Mouse (Mus musculus) liver, embryonic 15.5 days (tissue): ENCODE measurements at regions not wholly inside any gene's neighbourhood (a gene's known extent, or its start where the extent isn't known, plus 50 kb on each side); places are given as distances from the start of the nearest gene placed in this dataset.

ENCODE experiments used
- ATAC-seq: fragments of 200-750 bp; cut with Nextera tagmentation; 2 replicates; pipeline ENCODE4 v1.8.0; 2017; ENCODE audit warnings: moderate number of reproducible peaks, mild to moderate bottlenecking, moderate library complexity; ENCODE audit not compliant: insufficient read depth
- H3K27ac ChIP-seq: fragments of 300-500 bp; sonication (generic); replicated peaks from 2 replicates; pipeline ENCODE4 v1.5.1; 2015; ENCODE audit warnings: mild to moderate bottlenecking, inconsistent platforms
- H3K27me3 ChIP-seq: fragments of 300-500 bp; sonication (generic); 2 replicates; pipeline ENCODE4 v1.6.1; 2015; ENCODE audit warnings: mild to moderate bottlenecking, inconsistent platforms
- H3K36me3 ChIP-seq: fragments of 300-500 bp; sonication (generic); replicated peaks from 2 replicates; pipeline ENCODE4 v1.6.1; 2015; ENCODE audit warnings: moderate library complexity, mild to moderate bottlenecking, inconsistent platforms
- H3K4me1 ChIP-seq: fragments of 300-500 bp; sonication (generic); replicated peaks from 2 replicates; pipeline ENCODE4 v1.6.1; 2015; ENCODE audit warnings: inconsistent platforms
- H3K4me2 ChIP-seq: fragments of 300-500 bp; sonication (generic); 2 replicates; pipeline ENCODE4 v1.6.1; 2015; ENCODE audit warnings: moderate library complexity, mild to moderate bottlenecking, inconsistent platforms
- H3K4me3 ChIP-seq: fragments of 300-500 bp; sonication (generic); replicated peaks from 2 replicates; pipeline ENCODE4 v1.5.1; 2015; ENCODE audit warnings: mild to moderate bottlenecking, inconsistent platforms
- H3K9ac ChIP-seq: fragments of 300-500 bp; sonication (generic); 2 replicates; pipeline ENCODE4 v1.6.1; 2015; ENCODE audit warnings: moderate library complexity, mild to moderate bottlenecking, inconsistent platforms
- H3K9me3 ChIP-seq: fragments of 300-500 bp; sonication (generic); replicated peaks from 2 replicates; pipeline ENCODE4 v1.6.1; 2016; ENCODE audit warnings: inconsistent platforms
- WGBS: fragments of 180-500 bp; shearing (Covaris S2); methylation state at CpG from one replicate; pipeline ENCODE4 v1.1.7; 2015; ENCODE audit warnings: mixed read lengths; ENCODE audit not compliant: insufficient replicate concordance; 5-methylcytosine and 5-hydroxymethylcytosine counted together

DNA sequence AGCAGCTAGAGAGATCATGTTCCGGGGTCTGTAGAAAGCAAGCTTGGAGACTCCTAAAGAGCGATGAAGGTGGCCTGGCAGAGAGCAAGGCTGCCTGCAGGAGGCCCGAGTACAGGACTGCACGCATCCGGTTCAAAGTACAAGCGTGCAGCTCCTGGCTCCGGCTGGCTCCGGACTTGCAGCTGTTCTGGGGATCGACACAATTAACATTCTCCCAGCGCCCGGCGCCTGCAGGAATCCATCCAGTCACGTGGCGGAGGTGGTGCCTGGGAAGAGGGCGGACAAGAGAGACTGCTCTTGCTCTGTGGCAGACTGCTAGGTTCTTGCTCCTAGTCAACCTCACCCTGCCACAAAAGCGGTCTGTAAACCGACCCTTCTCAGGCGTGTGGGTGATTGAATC lies 86.9 kb downstream of the Bdh1 start:
- Histone ChIP-seq H3K27ac (0 out of 2 replicates have a peak overlapping the region, but pooled peaks have one; percentile 19), H3K36me3 (no peaks in the 10 kb centered on the region), H3K9ac (no peak overlapping the region), H3K27me3 (peaks cover 3% of the 10 kb centered on the region; the same call in 1 of the 2 replicates), H3K4me3 (no peak overlapping the region), H3K9me3 (no peaks in the 10 kb centered on the region), H3K4me1 (peaks cover 33% of the 10 kb centered on the region), H3K4me2 (peak overlapping the region; percentile 48)
- ATAC-seq = peak; percentile 51
- WGBS = 13% methylated on average over 18 of the region's 18 CpGs

GRCm38 (mm10) chr16:31510097-31510496 lies 88.0 kb downstream of the Bdh1 start:
- Histone ChIP-seq H3K27me3 (0 out of 2 replicates have a peak, but pooled peaks cover 3% of the 10 kb centered on the region), H3K9ac (no peak overlapping the region), H3K4me3 (no peak overlapping the region), H3K36me3 (no peaks in the 10 kb centered on the region), H3K4me1 (peaks cover 33% of the 10 kb centered on the region), H3K9me3 (no peaks in the 10 kb centered on the region), H3K4me2 (no peak overlapping the region), H3K27ac (no peak overlapping the region)
- ATAC-seq = no peak
- 67% methylated on average over 8 of the region's 8 CpGs for WGBS

GRCm38 (mm10) chr16:31518816-31519215 lies 96.7 kb downstream of the Bdh1 start:
- WGBS = 68% methylated on average over 3 of the region's 3 CpGs
- ATAC-seq = no peak
- H3K4me2 ChIP-seq = no peak overlapping the region
- H3K36me3 ChIP-seq = no peaks in the 10 kb centered on the region
- no peaks in the 10 kb centered on the region for H3K4me1 ChIP-seq
- no peak overlapping the region for H3K9ac ChIP-seq
- no peaks in the 10 kb centered on the region for H3K27me3 ChIP-seq
- no peak overlapping the region for H3K4me3 ChIP-seq
- H3K9me3 ChIP-seq = no peaks in the 10 kb centered on the region
- no peak overlapping the region for H3K27ac ChIP-seq

GRCm38 (mm10) chr16:31520081-31520480 lies 98.0 kb downstream of the Bdh1 start:
- no peaks in the 10 kb centered on the region for H3K36me3 ChIP-seq
- WGBS = 61% methylated on average over 9 of the region's 9 CpGs
- no peak overlapping the region for H3K9ac ChIP-seq
- no peak overlapping the region for H3K4me3 ChIP-seq
- no peaks in the 10 kb centered on the region for H3K4me1 ChIP-seq
- no peak overlapping the region for H3K4me2 ChIP-seq
- H3K9me3 ChIP-seq = no peaks in the 10 kb centered on the region
- no peak overlapping the region for H3K27ac ChIP-seq
- no peaks in the 10 kb centered on the region for H3K27me3 ChIP-seq
- no peak for ATAC-seq

DNA sequence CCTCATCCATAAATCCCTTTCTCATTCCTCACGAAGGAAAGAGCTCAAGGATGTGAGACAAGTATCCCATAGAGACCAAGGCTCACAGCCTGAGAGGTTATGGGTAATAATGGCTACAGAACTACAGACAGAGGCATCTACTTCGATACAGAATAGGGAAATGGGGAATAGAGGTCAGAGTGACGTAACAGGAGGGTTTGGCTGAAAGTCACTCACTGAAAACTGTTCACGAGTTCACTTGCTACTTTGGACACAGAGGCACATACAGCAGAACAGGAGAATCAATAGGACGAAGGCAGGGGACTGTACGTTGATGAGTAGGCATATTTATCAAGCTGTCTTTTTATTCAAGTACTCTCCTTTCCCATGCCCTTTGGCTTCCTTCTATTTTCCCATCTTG lies 99.7 kb downstream of the Bdh1 start:
- no peak for ATAC-seq
- H3K9me3 ChIP-seq = no peaks in the 10 kb centered on the region
- 0 out of 2 replicates have a peak, but pooled peaks cover 6% of the 10 kb centered on the region for H3K27me3 ChIP-seq
- H3K27ac ChIP-seq = no peak overlapping the region
- no peaks in the 10 kb centered on the region for H3K36me3 ChIP-seq
- no peak overlapping the region for H3K4me3 ChIP-seq
- H3K9ac ChIP-seq = no peak overlapping the region
- no peaks in the 10 kb centered on the region for H3K4me1 ChIP-seq
- H3K4me2 ChIP-seq = no peak overlapping the region
- WGBS = 45% methylated on average over 6 of the region's 6 CpGs

DNA sequence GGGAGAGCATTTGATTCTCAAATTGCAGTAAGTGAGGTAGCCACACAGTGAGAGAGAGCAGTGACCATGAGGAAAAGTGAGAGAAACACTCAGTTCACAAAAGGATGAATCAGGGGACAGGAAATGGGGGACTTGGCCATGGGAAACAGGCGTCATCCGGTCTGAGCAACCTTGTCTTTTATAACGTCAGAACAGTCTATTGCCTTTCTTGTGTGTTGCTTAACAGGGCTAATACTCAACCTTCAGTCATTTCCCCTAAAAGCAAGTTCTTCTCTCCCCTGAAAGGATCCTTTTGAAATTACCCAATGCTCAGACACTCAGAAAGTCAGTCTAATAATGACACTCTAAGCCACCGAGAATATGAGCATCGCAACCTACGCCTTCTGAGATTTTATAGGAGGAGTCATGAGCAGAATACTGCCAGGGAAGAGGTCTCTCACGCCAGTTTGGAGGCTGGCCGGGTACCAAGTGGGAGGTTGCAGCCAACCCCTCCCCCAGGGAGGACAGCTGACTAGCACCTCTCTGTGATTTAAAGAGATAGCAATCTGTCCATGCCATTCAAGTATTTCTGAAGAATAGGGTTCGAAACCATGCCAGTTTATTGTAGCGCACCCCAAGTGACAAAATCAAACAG lies 104.7 kb downstream of the Bdh1 start:
- ATAC-seq = no peak
- no peak overlapping the region for H3K27ac ChIP-seq
- peaks cover 31% of the 10 kb centered on the region for H3K27me3 ChIP-seq
- WGBS = 54% methylated on average over 10 of the region's 10 CpGs
- H3K4me3 ChIP-seq = no peak overlapping the region
- no peaks in the 10 kb centered on the region; the same call in 1 of the 2 replicates for H3K4me1 ChIP-seq
- H3K36me3 ChIP-seq = no peaks in the 10 kb centered on the region
- H3K9ac ChIP-seq = no peak overlapping the region
- no peak overlapping the region for H3K4me2 ChIP-seq
- no peaks in the 10 kb centered on the region for H3K9me3 ChIP-seq

GRCm38 (mm10) chr16:31528596-31529283 lies 106.7 kb downstream of the Bdh1 start:
- H3K27me3 ChIP-seq = peaks cover 31% of the 10 kb centered on the region
- peaks cover 19% of the 10 kb centered on the region for H3K4me1 ChIP-seq
- no peaks in the 10 kb centered on the region for H3K36me3 ChIP-seq
- 48% methylated on average over 11 of the region's 11 CpGs for WGBS
- no peak overlapping the region for H3K27ac ChIP-seq
- H3K9me3 ChIP-seq = no peaks in the 10 kb centered on the region
- no peak overlapping the region for H3K4me3 ChIP-seq
- no peak overlapping the region for H3K4me2 ChIP-seq
- ATAC-seq = no peak
- no peak overlapping the region for H3K9ac ChIP-seq

DNA sequence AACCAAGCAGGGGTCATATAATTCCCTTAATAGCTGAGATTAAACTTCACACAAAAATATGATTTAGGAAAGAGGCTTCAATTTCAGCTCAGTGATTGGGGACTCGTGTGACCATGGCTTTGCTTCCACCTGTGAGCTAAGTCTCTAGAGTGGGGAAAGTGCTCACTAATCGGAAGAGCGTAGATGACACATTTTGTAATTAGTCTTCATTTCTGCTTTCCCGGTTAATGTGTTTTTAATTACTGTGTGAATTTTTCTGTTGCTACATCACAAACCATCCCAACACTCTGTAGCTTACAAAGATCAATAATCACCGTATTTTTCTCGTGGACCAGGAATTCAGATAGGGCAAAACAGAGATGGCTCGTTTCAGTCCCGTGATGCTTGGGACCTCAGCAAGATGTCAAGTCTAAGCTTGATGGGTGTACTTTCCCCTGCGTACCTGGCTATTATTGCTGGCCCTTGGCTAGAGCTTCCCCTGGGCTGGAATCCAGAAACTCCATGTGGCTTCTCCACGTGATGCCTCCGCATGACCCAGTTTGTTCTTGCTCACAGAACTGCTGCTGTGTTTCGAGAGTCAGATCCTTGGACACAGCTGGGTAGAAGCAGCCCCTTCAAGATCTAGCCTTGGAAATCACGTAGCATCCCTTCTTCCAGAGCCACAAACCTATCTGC lies 107.3 kb downstream of the Bdh1 start:
- no peak overlapping the region for H3K27ac ChIP-seq
- no peak for ATAC-seq
- no peak overlapping the region for H3K4me2 ChIP-seq
- 73% methylated on average over 13 of the region's 13 CpGs for WGBS
- no peaks in the 10 kb centered on the region for H3K9me3 ChIP-seq
- no peak overlapping the region for H3K9ac ChIP-seq
- H3K4me3 ChIP-seq = no peak overlapping the region
- peaks cover 31% of the 10 kb centered on the region for H3K27me3 ChIP-seq
- H3K36me3 ChIP-seq = no peaks in the 10 kb centered on the region
- H3K4me1 ChIP-seq = peaks cover 25% of the 10 kb centered on the region

DNA sequence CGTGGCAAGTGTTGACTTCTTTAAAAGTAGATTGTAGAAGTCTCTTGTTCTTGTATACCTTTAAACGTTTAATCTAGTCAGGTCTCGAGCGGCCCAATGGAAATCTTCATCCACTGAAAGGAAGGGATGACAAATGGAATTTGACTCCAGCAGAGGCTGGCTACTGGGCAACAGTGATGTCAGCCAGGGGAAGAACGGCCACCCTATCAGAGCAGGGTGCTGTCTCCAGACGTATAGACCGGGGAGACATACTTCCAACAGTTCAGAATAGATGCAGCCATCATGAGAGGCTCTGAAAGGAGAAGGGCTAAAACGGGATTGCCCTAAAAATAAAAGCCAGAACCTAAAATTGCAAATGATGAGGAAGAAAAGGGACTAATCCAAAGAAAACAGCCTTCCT lies 108.0 kb downstream of the Bdh1 start:
- no peak overlapping the region for H3K4me2 ChIP-seq
- H3K27ac ChIP-seq = no peak overlapping the region
- no peak overlapping the region for H3K4me3 ChIP-seq
- no peak overlapping the region for H3K9ac ChIP-seq
- peaks cover 31% of the 10 kb centered on the region for H3K27me3 ChIP-seq
- no peaks in the 10 kb centered on the region for H3K9me3 ChIP-seq
- no peak for ATAC-seq
- H3K36me3 ChIP-seq = no peaks in the 10 kb centered on the region
- peaks cover 32% of the 10 kb centered on the region for H3K4me1 ChIP-seq
- WGBS = 74% methylated on average over 8 of the region's 8 CpGs

DNA sequence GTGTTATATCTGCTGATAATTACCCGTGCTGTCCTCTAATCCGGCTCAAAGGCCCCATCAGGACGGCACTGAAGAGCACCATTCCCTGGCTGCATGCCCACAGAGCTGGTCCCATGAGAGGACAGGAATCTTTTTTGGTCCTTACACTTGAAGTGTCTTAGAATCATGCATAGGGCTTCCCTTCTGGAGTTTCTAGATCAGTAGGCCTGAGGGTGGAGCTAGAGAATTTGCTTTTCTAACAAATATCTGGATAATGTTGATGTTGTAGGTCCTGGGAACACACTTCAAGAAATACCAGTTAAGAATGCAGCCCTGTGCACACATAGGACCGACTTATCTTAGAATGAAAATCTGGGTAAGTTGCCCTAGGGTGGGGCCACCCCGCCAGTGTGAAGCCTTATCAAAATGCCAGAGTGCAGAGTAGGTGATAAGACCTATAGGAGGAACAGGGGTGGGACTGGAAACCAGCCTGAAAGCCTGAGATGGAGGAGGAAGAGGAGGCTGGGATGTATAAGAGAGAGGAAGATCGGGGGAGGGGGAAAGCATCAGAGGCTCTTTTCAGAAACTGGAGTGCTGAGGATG lies 111.2 kb downstream of the Bdh1 start:
- ATAC-seq = peak; percentile 92
- Histone ChIP-seq H3K27me3 (peaks cover 18% of the 10 kb centered on the region), H3K9me3 (no peaks in the 10 kb centered on the region), H3K9ac (no peak overlapping the region), H3K27ac (no peak overlapping the region), H3K4me3 (no peak overlapping the region), H3K36me3 (no peaks in the 10 kb centered on the region), H3K4me2 (peak overlapping the region; percentile 45), H3K4me1 (peaks cover 41% of the 10 kb centered on the region)
- WGBS = 23% methylated on average over 6 of the region's 6 CpGs

DNA sequence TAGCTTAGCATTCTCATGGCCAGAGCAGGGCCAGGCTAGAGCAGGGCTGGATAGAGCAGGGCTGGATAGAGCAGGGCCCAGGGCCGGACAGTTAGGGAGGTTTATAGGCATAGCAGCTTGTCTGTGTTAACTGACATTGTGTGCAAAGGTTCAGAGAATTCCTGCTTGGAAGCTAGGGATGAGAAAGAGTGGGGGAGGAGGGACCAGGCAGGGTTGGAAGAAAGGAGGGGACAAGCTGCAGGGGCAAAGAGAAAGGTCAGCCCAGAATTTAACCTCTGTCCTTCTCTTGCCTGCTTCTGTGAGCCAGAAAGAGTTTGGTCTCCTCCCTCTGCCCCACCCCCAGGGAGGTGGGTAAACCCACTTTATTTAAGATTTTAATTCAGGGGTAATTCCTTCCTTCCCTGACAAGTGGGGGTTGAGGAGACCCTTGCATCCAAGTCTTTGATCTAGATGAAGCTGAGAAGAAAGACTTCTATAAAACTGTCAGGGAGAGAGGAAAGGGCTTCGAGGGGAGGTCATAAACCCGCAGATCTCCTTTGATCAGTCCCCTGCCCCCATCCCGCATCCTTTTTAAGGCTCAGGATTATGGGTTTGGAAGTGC lies 112.9 kb downstream of the Bdh1 start:
- Histone ChIP-seq H3K9ac (no peak overlapping the region), H3K27ac (no peak overlapping the region), H3K4me1 (peaks cover 41% of the 10 kb centered on the region), H3K4me3 (no peak overlapping the region), H3K36me3 (no peaks in the 10 kb centered on the region), H3K4me2 (no peak overlapping the region), H3K27me3 (peaks cover 6% of the 10 kb centered on the region; the same call in 1 of the 2 replicates), H3K9me3 (no peaks in the 10 kb centered on the region)
- ATAC-seq = no peak
- 57% methylated on average over 4 of the region's 4 CpGs for WGBS
